Mouse (Mus musculus) myocyte (in vitro differentiated cells): ENCODE data around the gene Stra6.

ENCODE experiments used
- CEBPB ChIP-seq: IDR thresholded peaks from 2 replicates; pipeline ENCODE4 v1.6.1; 2011; ENCODE audit warnings: mild to moderate bottlenecking, moderate library complexity; ENCODE audit not compliant: poor library complexity, insufficient read depth, severe bottlenecking
- E2F4 ChIP-seq: IDR thresholded peaks from one replicate; pipeline ENCODE4 v1.6.1; 2011; ENCODE audit warnings: mild to moderate bottlenecking, control low read depth, moderate library complexity; ENCODE audit not compliant: insufficient read depth
- MAX ChIP-seq: IDR thresholded peaks from one replicate; pipeline ENCODE4 v1.6.1; 2011; ENCODE audit warnings: low read depth, mild to moderate bottlenecking, control low read depth
- MYOG ChIP-seq, 3 experiments: IDR thresholded peaks; one replicate each; pipeline ENCODE4 v1.6.1; 2011; ENCODE audit warnings: control low read depth in 2 of 3, low read depth in 2 of 3, mild to moderate bottlenecking in 2 of 3; ENCODE audit not compliant: insufficient read length in 2 of 3, control insufficient read depth in 1 of 3, insufficient read depth in 1 of 3
- POLR2A ChIP-seq: IDR thresholded peaks from one replicate; pipeline ENCODE4 v1.6.1; 2011; ENCODE audit warnings: low read depth, mild to moderate bottlenecking, control low read depth, moderate library complexity; ENCODE audit not compliant: insufficient read length
- POLR2AphosphoS2 ChIP-seq: IDR thresholded peaks from one replicate; pipeline ENCODE4 v1.6.1; 2011; ENCODE audit warnings: low read depth, control low read depth; ENCODE audit not compliant: insufficient read length
- TCF12 ChIP-seq: IDR thresholded peaks from one replicate; pipeline ENCODE4 v1.6.1; 2011; ENCODE audit warnings: mild to moderate bottlenecking, control low read depth; ENCODE audit not compliant: poor library complexity, insufficient read depth, severe bottlenecking
- TCF3 ChIP-seq: IDR thresholded peaks from one replicate; pipeline ENCODE4 v1.6.1; 2011; ENCODE audit warnings: low read depth, control low read depth; ENCODE audit not compliant: insufficient read length
- USF1 ChIP-seq: IDR thresholded peaks from one replicate; pipeline ENCODE4 v1.6.1; 2011; ENCODE audit warnings: low read depth, mild to moderate bottlenecking, control low read depth, moderate library complexity

DNA sequence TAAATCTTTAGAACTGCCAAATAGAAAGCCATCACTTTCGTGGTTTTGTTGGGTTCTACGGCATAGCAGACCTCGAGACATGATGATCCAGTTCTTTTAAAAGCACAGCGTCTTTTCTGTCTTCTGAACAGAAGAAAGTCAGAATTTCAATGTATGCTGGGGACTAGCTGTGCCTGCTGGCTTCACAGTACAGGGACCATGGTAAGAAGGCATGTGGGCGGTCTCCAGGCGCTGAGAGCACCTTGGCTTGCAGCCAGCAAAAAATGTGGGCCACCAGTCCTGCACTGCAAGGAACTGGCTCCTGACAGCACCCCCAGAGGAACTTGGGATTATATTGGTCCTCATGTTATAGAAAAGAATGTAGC is 3.1 kb downstream of the Stra6 start:
- TF ChIP-seq POLR2A (no peak), MAX (no peak), MYOG (IDR thresholded peaks at IDR 0.05; ENCODE audit: control insufficient read depth in 1 of 3, insufficient read depth in 1 of 3, insufficient read length in 2 of 3, low read depth in 2 of 3) (no peak), USF1 (no peak), POLR2AphosphoS2 (no peak), E2F4 (no peak), TCF12 (no peak), CEBPB (no peak), TCF3 (no peak)
